Mouse (Mus musculus) gastrocnemius, adult 2 months (tissue): ENCODE results near the gene Prr3. TPM values are rescaled to one million over a fixed set of nuclear protein-coding genes. Genes with fewer than 3 reads are reported as not detected.
A peak's percentile ranks its signal among the peaks of the same experiment; 100 is the strongest.
"Not testable (repeated sequence)": the region's sequence is repeated elsewhere in the genome, so short reads cannot be mapped to it uniquely, and the experiment has no call there.

ENCODE experiments used
- DNase-seq: peaks from one replicate; pipeline ENCODE4 v3.0.0; 2022
- H3K27ac ChIP-seq: fragments of 200-600 bp; 2 replicates; pipeline ENCODE4 v1.8.1; 2022; ENCODE audit warnings: mild to moderate bottlenecking
- H3K4me3 ChIP-seq: fragments of 200-600 bp; 2 replicates; pipeline ENCODE4 v1.8.1; 2022; ENCODE audit warnings: mild to moderate bottlenecking, moderate library complexity
- CTCF ChIP-seq: fragments of 200-600 bp; IDR thresholded peaks from 2 replicates; pipeline ENCODE4 v1.8.1; 2022; ENCODE audit warnings: antibody characterized with exemption, mild to moderate bottlenecking, moderate library complexity
- intact Hi-C: fragments of 180-260 bp; cut with DNase I; formaldehyde crosslinking; loops from one replicate; pipeline ENCODE4 v1.15.1; 2025
- total RNA-seq, 2 experiments: library from RNA; stranded (reverse); gene quantifications; 2 replicates each; pipeline ENCODE4 v1.2.3; 2021

Prr3 gene
- total RNA-seq, 2 experiments from 2014 or later: 2.6 to 2.8 TPM

GRCm38 (mm10) chr17:35958533-35959223, 21.4 kb downstream of the Prr3 start:
- intact Hi-C loops: no loop called here
- H3K4me3 ChIP-seq: no peak overlapping the region
- no peak for TF ChIP-seq CTCF
- no peak for DNase-seq
- H3K27ac ChIP-seq: no peak overlapping the region

GRCm38 (mm10) chr17:35954665-35955064, 25.4 kb downstream of the Prr3 start:
- DNase-seq: no peak
- intact Hi-C loops: no loop called here
- TF ChIP-seq CTCF: no peak
- no peak overlapping the region for H3K27ac ChIP-seq
- H3K4me3 ChIP-seq: no peak overlapping the region

- H3K4me3 ChIP-seq, intact Hi-C loops, DNase-seq, H3K27ac ChIP-seq: not testable (repeated sequence)
Measured at GRCm38 (mm10) chr17:35952559-35952958, 27.5 kb downstream of the Prr3 start.

- H3K4me3 ChIP-seq, DNase-seq, intact Hi-C loops, H3K27ac ChIP-seq: not testable (repeated sequence)
Measured at GRCm38 (mm10) chr17:35950946-35951345, 29.1 kb downstream of the Prr3 start.

GRCm38 (mm10) chr17:35939941-35940340, 40.1 kb downstream of the Prr3 start:
- intact Hi-C loops: loop anchor here (2.0 kb wide), 1 partner anchor 53 kb away; no protein-coding TSS in a partner anchor
- H3K27ac ChIP-seq: no peak overlapping the region
- TF ChIP-seq CTCF: no peak
- DNase-seq: no peak
- H3K4me3 ChIP-seq: no peak overlapping the region

GRCm38 (mm10) chr17:35939108-35939507, 40.9 kb downstream of the Prr3 start:
- Histone ChIP-seq H3K27ac (no peak overlapping the region), H3K4me3 (no peak overlapping the region)
- intact Hi-C loops: loop anchor here (2.0 kb wide), 1 partner anchor 54 kb away; no protein-coding TSS in a partner anchor
- DNase-seq: no peak
- TF ChIP-seq CTCF: no peak

- intact Hi-C loops: loop anchor here (2.0 kb wide), 1 partner anchor 55 kb away; no protein-coding TSS in a partner anchor
- TF ChIP-seq CTCF: peak; percentile 87
- H3K4me3 ChIP-seq: no peak overlapping the region
- H3K27ac ChIP-seq: no peak overlapping the region
- DNase-seq: peak; percentile 42
Measured at GRCm38 (mm10) chr17:35937700-35938348, 42.2 kb downstream of the Prr3 start.

GRCm38 (mm10) chr17:35935763-35936162, 44.3 kb downstream of the Prr3 start:
- intact Hi-C loops, DNase-seq, H3K4me3 ChIP-seq, H3K27ac ChIP-seq: not testable (repeated sequence)

- intact Hi-C loops: no loop called here
- H3K27ac ChIP-seq: no peak overlapping the region
- no peak for TF ChIP-seq CTCF
- DNase-seq: no peak
- no peak overlapping the region for H3K4me3 ChIP-seq
Measured at GRCm38 (mm10) chr17:35932608-35933007, 47.4 kb downstream of the Prr3 start.

- no peak for TF ChIP-seq CTCF
- H3K4me3 ChIP-seq: no peak overlapping the region
- no peak for DNase-seq
- no peak overlapping the region for H3K27ac ChIP-seq
- intact Hi-C loops: no loop called here
Measured at GRCm38 (mm10) chr17:35930627-35931026, 49.4 kb downstream of the Prr3 start.

- intact Hi-C loops: no loop called here
- no peak for TF ChIP-seq CTCF
- DNase-seq: no peak
- Histone ChIP-seq H3K27ac (no peak overlapping the region), H3K4me3 (no peak overlapping the region)
Measured at GRCm38 (mm10) chr17:35929534-35929933, 50.5 kb downstream of the Prr3 start.

GRCm38 (mm10) chr17:35927471-35927870, 52.6 kb downstream of the Prr3 start:
- no peak for TF ChIP-seq CTCF
- Histone ChIP-seq H3K27ac (no peak overlapping the region), H3K4me3 (no peak overlapping the region)
- no peak for DNase-seq
- intact Hi-C loops: no loop called here

- no peak for TF ChIP-seq CTCF
- no peak overlapping the region; the same call in 1 of the 2 replicates for H3K27ac ChIP-seq
- DNase-seq: no peak
- intact Hi-C loops: no loop called here
- H3K4me3 ChIP-seq: no peak overlapping the region
Measured at GRCm38 (mm10) chr17:35923281-35923680, 56.8 kb downstream of the Prr3 start.
